ENCODE assay signal across 9 mouse cellular contexts in the genomic region with DNA sequence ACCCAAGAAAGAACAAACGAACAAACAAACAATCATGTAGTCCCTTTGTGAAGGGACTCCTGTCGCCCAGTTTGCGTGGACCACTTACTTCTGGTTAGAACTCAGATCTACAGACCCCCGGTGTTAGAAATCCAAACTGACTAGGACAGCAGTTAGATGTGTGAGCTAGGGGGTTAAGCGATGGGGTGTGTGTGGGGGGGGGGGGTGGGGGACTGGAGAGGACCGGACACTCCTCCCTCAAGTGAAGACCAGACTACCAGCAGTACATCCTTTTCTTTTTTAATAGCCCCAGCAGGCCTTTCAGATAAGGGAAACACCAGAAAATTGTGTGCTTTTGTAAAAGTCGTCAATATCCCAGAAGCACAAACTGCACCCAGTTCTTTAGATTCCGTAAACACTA. TPM values are rescaled to one million over a fixed set of nuclear protein-coding genes. Genes with fewer than 3 reads are reported as not detected.
A peak's percentile ranks its signal among the peaks of the same experiment; 100 is the strongest.
DNase-seq lines count a peak whose midpoint lies in the region; ATAC-seq and TF ChIP-seq lines count a peak whose summit lies in the region.
"Had no signal": no experiment of that assay in that cellular context is flagged by ENCODE, and none has a peak within 500 bp of the region (broad histone marks: within the 10 kb centered on the region; RNA-seq: fewer than 3 reads in every experiment).

No protein-coding gene starts in this region.

- H3K79me2 ChIP-seq in liver, adult 2 months (ENCODE audit: control insufficient read depth, insufficient read depth, low read length), result peaks cover 5% of the 10 kb centered on the region; the same call in 1 of the 2 replicates

- no peaks in the 10 kb centered on the region for H3K9me3 ChIP-seq in forebrain, embryonic 13.5 days (replicated peaks)
- H3K9me3 ChIP-seq in limb, embryonic 12.5 days, result no peaks in the 10 kb centered on the region
- no peaks in the 10 kb centered on the region for H3K9me3 ChIP-seq in neural tube, embryonic 14.5 days (ENCODE audit: control insufficient read depth, low read length)

- ATAC-seq in forebrain, embryonic 13.5 days, result no peak
- no peak for ATAC-seq in limb, embryonic 12.5 days (ENCODE audit: insufficient number of reproducible peaks, insufficient read depth, low FRiP score, low TSS enrichment, low read depth)
- no peak for ATAC-seq in neural tube, embryonic 14.5 days (ENCODE audit: low read depth)

- peak overlapping the region; percentile 50; the same call in 1 of the 2 replicates for H3K27ac ChIP-seq in liver, adult 2 months (replicated peaks; ENCODE audit: insufficient read depth, low read depth, low read length)
- peak overlapping the region; percentile 31 for H3K27ac ChIP-seq in forebrain, embryonic 13.5 days
- H3K27ac ChIP-seq in limb, embryonic 12.5 days, result peak overlapping the region; percentile 70
- H3K27ac ChIP-seq in neural tube, embryonic 14.5 days (ENCODE audit: low read depth, low read length), result peak overlapping the region; percentile 4; the same call in 1 of the 2 replicates

- no peak for TF ChIP-seq CTCF in liver, adult 2 months (IDR thresholded peaks at IDR 0.05; ENCODE audit: low read depth, low read length)

- H3K36me3 ChIP-seq in liver, adult 2 months (ENCODE audit: control insufficient read depth, insufficient read depth, low read length), result no peaks in the 10 kb centered on the region; the same call in 1 of the 2 replicates
- no peaks in the 10 kb centered on the region for H3K36me3 ChIP-seq in forebrain, embryonic 13.5 days (ENCODE audit: poor library complexity, severe bottlenecking)
- no peaks in the 10 kb centered on the region for H3K36me3 ChIP-seq in limb, embryonic 12.5 days
- no peaks in the 10 kb centered on the region for H3K36me3 ChIP-seq in neural tube, embryonic 14.5 days (ENCODE audit: control insufficient read depth, insufficient read depth, low read length)

- H3K27me3 ChIP-seq in liver, adult 2 months (ENCODE audit: control insufficient read depth, insufficient read depth, low read length), result no peaks in the 10 kb centered on the region
- no peaks in the 10 kb centered on the region for H3K27me3 ChIP-seq in forebrain, embryonic 13.5 days
- H3K27me3 ChIP-seq in limb, embryonic 12.5 days, result no peaks in the 10 kb centered on the region
- no peaks in the 10 kb centered on the region for H3K27me3 ChIP-seq in neural tube, embryonic 14.5 days (ENCODE audit: control insufficient read depth, insufficient read depth, low read length)

- 49% methylated on average over 8 of the region's 8 CpGs for WGBS in liver, adult 2 months
- 51% methylated on average over 8 of the region's 8 CpGs for WGBS in forebrain, embryonic 13.5 days
- WGBS in limb, embryonic 12.5 days, result 77% methylated on average over 8 of the region's 8 CpGs
- WGBS in neural tube, embryonic 14.5 days, result 44% methylated on average over 8 of the region's 8 CpGs

- H3K4me3 ChIP-seq in liver, adult 2 months (ENCODE audit: insufficient read depth, low read depth, low read length), result peak overlapping the region; percentile 62; the same call in 1 of the 2 replicates
- peak overlapping the region; percentile 48 for H3K4me3 ChIP-seq in forebrain, embryonic 13.5 days
- H3K4me3 ChIP-seq in limb, embryonic 12.5 days (replicated peaks), result peak overlapping the region; percentile 48
- peak overlapping the region; percentile 41 for H3K4me3 ChIP-seq in neural tube, embryonic 14.5 days (ENCODE audit: low read depth, low read length)

- no peak overlapping the region for H3K9ac ChIP-seq in liver, adult 2 months (ENCODE audit: low read depth, low read length)
- peak overlapping the region; percentile 70; the same call in 1 of the 2 replicates for H3K9ac ChIP-seq in forebrain, embryonic 13.5 days
- peak overlapping the region; percentile 70; the same call in 1 of the 2 replicates for H3K9ac ChIP-seq in limb, embryonic 12.5 days (replicated peaks)
- H3K9ac ChIP-seq in neural tube, embryonic 14.5 days (replicated peaks; ENCODE audit: low read depth, low read length), result peak overlapping the region; percentile 41

- peak overlapping the region; percentile 65 for H3K4me2 ChIP-seq in forebrain, embryonic 13.5 days
- peak overlapping the region; percentile 58 for H3K4me2 ChIP-seq in limb, embryonic 12.5 days
- peak overlapping the region; percentile 47 for H3K4me2 ChIP-seq in neural tube, embryonic 14.5 days (ENCODE audit: low read depth, low read length)

- DNase-seq in liver, adult 2 months (ENCODE audit: extremely low read depth, low read depth, low spot score), result no peak
- no peak for DNase-seq in liver
- DNase-seq in embryo, embryonic 9.5 days (ENCODE audit: extremely low spot score), result no peak
- DNase-seq in right cerebral cortex, postnatal 4 days, result no peak
- DNase-seq in thymus, postnatal 10 days (ENCODE audit: low spot score in 2 of 2), result no peak

- peaks cover 21% of the 10 kb centered on the region for H3K4me1 ChIP-seq in liver, adult 2 months (ENCODE audit: control insufficient read depth, insufficient read depth, low read length)
- H3K4me1 ChIP-seq in forebrain, embryonic 13.5 days, result peaks cover 36% of the 10 kb centered on the region
- peaks cover 30% of the 10 kb centered on the region for H3K4me1 ChIP-seq in limb, embryonic 12.5 days (replicated peaks)
- peaks cover 6% of the 10 kb centered on the region for H3K4me1 ChIP-seq in neural tube, embryonic 14.5 days (ENCODE audit: control insufficient read depth, insufficient read depth, low read length)

- TF ChIP-seq POLR2A in liver, adult 2 months (IDR thresholded peaks at IDR 0.05; ENCODE audit: extremely low read depth, insufficient read depth, low read length), result no peak

RNA-seq across cellular contexts. Expression of a gene that starts 0.6 kb away (rescaled TPM):
- 26.1 and 30.8 TPM in 2 replicates for total RNA-seq in liver, adult 2 months (2014; rRNA removed)
- 24.5 and 40.9 TPM in 2 replicates for polyA plus RNA-seq in liver, adult 2 months (2012; rRNA removed)
- 54.0 and 56.5 TPM in 2 replicates for polyA plus RNA-seq in forebrain, embryonic 13.5 days (2015; fragmentation: Nextera tagmentation; extraction: Ambion mirVana)
- 38.1 and 43.9 TPM in 2 replicates for polyA plus RNA-seq in limb, embryonic 12.5 days (2016; fragmentation: Nextera tagmentation; extraction: Ambion mirVana)
- polyA plus RNA-seq in neural tube, embryonic 14.5 days (2014; fragmentation: Nextera tagmentation; extraction: Ambion mirVana), result 93.6 and 93.9 TPM in 2 replicates

RNA-seq across cellular contexts. Expression of a gene that starts 21.1 kb away (rescaled TPM):
- 10.1 and 11.2 TPM in 2 replicates for total RNA-seq in liver, adult 2 months (2014; rRNA removed)
- polyA plus RNA-seq in liver, adult 2 months (2012; rRNA removed), result 7.9 and 8.6 TPM in 2 replicates
- polyA plus RNA-seq in forebrain, embryonic 13.5 days (2015; fragmentation: Nextera tagmentation; extraction: Ambion mirVana), result 9.9 and 11.1 TPM in 2 replicates
- 17.8 and 21.9 TPM in 2 replicates for polyA plus RNA-seq in limb, embryonic 12.5 days (2016; fragmentation: Nextera tagmentation; extraction: Ambion mirVana)
- polyA plus RNA-seq in neural tube, embryonic 14.5 days (2014; fragmentation: Nextera tagmentation; extraction: Ambion mirVana), result 11.3 and 13.7 TPM in 2 replicates

RNA-seq across cellular contexts. Expression of a gene that starts 24.1 kb away (rescaled TPM):
- not detected in 2 replicates for total RNA-seq in liver, adult 2 months (2014; rRNA removed)
- polyA plus RNA-seq in liver, adult 2 months (2012; rRNA removed), result not detected in 2 replicates
- polyA plus RNA-seq in forebrain, embryonic 13.5 days (2015; fragmentation: Nextera tagmentation; extraction: Ambion mirVana), result 0.05 TPM in 1 of 2 replicates, not detected in the other
- not detected in 2 replicates for polyA plus RNA-seq in limb, embryonic 12.5 days (2016; fragmentation: Nextera tagmentation; extraction: Ambion mirVana)
- polyA plus RNA-seq in neural tube, embryonic 14.5 days (2014; fragmentation: Nextera tagmentation; extraction: Ambion mirVana), result not detected in 2 replicates
- total RNA-seq: gastrocnemius, adult 8-10 months had no signal

RNA-seq across cellular contexts. Expression of a gene that starts 29.4 kb away (rescaled TPM):
- 43.4 and 53.4 TPM in 2 replicates for total RNA-seq in liver, adult 2 months (2014; rRNA removed)
- polyA plus RNA-seq in liver, adult 2 months (2012; rRNA removed), result 44.7 and 71.6 TPM in 2 replicates
- 0.09 and 0.10 TPM in 2 replicates for polyA plus RNA-seq in forebrain, embryonic 13.5 days (2015; fragmentation: Nextera tagmentation; extraction: Ambion mirVana)
- polyA plus RNA-seq in limb, embryonic 12.5 days (2016; fragmentation: Nextera tagmentation; extraction: Ambion mirVana), result 0.14 and 0.39 TPM in 2 replicates
- 0.47 and 0.59 TPM in 2 replicates for polyA plus RNA-seq in neural tube, embryonic 14.5 days (2014; fragmentation: Nextera tagmentation; extraction: Ambion mirVana)

RNA-seq across cellular contexts. Expression of a gene that starts 30.0 kb away (rescaled TPM):
- not detected in 2 replicates for total RNA-seq in liver, adult 2 months (2014; rRNA removed)
- polyA plus RNA-seq in liver, adult 2 months (2012; rRNA removed), result not detected in 2 replicates
- not detected in 2 replicates for polyA plus RNA-seq in forebrain, embryonic 13.5 days (2015; fragmentation: Nextera tagmentation; extraction: Ambion mirVana)
- not detected in 2 replicates for polyA plus RNA-seq in limb, embryonic 12.5 days (2016; fragmentation: Nextera tagmentation; extraction: Ambion mirVana)
- not detected in 2 replicates for polyA plus RNA-seq in neural tube, embryonic 14.5 days (2014; fragmentation: Nextera tagmentation; extraction: Ambion mirVana)
- total RNA-seq: gastrocnemius, adult 8-10 months had no signal

Comparison
In these comparisons a context has a peak if more than half of its experiments do, and no peak if none do; other contexts are left out.
1. H3K27ac ChIP-seq: peak in every context shown above with its lines; median percentile 70 in limb, embryonic 12.5 days; 50 in liver, adult 2 months; 31 in forebrain, embryonic 13.5 days; 4 in neural tube, embryonic 14.5 days.